Mouse (Mus musculus): Measurements from ENCODE around the gene Ppfia2. TPM values are rescaled to one million over a fixed set of nuclear protein-coding genes. Genes with fewer than 3 reads are reported as not detected.

Gene Ppfia2
- polyA plus RNA-seq, 1 experiment from 2014 or later, result 5.1 TPM

- no peaks in the 10 kb centered on the region for H3K36me3 ChIP-seq (ENCODE audit: control insufficient read depth, insufficient read depth, low read length)
- no peaks in the 10 kb centered on the region for H3K9me3 ChIP-seq (ENCODE audit: control insufficient read depth, low read length)
- DNase-seq (ENCODE audit: low spot score) (no peak), ATAC-seq (ENCODE audit: insufficient read depth, low FRiP score, low TSS enrichment) (no peak)
- no peak overlapping the region for H3K27ac ChIP-seq (ENCODE audit: low read depth, low read length)
- no peak overlapping the region for H3K4me3 ChIP-seq (ENCODE audit: low read depth, low read length)
- no peak overlapping the region for H3K4me2 ChIP-seq (ENCODE audit: low read depth)
- 85% methylated on average over 4 of the region's 4 CpGs for WGBS
- H3K27me3 ChIP-seq (ENCODE audit: control insufficient read depth, insufficient read depth, low read length), result no peaks in the 10 kb centered on the region
- no peaks in the 10 kb centered on the region for H3K4me1 ChIP-seq (ENCODE audit: control insufficient read depth, insufficient read depth, low read length)
- no peak overlapping the region for H3K9ac ChIP-seq (ENCODE audit: low read length)
Measured at GRCm38 (mm10) chr10:106736230-106737063, 266.3 kb downstream of the Ppfia2 start.

- Histone ChIP-seq H3K27me3 (ENCODE audit: control insufficient read depth, insufficient read depth, low read length) (no peaks in the 10 kb centered on the region), H3K9me3 (ENCODE audit: control insufficient read depth, low read length) (no peaks in the 10 kb centered on the region), H3K9ac (ENCODE audit: low read length) (no peak overlapping the region), H3K4me2 (ENCODE audit: low read depth) (no peak overlapping the region), H3K27ac (ENCODE audit: low read depth, low read length) (no peak overlapping the region), H3K36me3 (ENCODE audit: control insufficient read depth, insufficient read depth, low read length) (no peaks in the 10 kb centered on the region), H3K4me1 (ENCODE audit: control insufficient read depth, insufficient read depth, low read length) (no peaks in the 10 kb centered on the region), H3K4me3 (ENCODE audit: low read depth, low read length) (no peak overlapping the region)
- WGBS, result 77% methylated on average over 3 of the region's 3 CpGs
- ATAC-seq (ENCODE audit: insufficient read depth, low FRiP score, low TSS enrichment) (no peak), DNase-seq (ENCODE audit: low spot score) (no peak)
Measured at GRCm38 (mm10) chr10:106738190-106738589, 268.1 kb downstream of the Ppfia2 start.

GRCm38 (mm10) chr10:106744966-106745365 is 274.8 kb downstream of the Ppfia2 start:
- Histone ChIP-seq H3K4me2 (ENCODE audit: low read depth) (no peak overlapping the region), H3K9me3 (ENCODE audit: control insufficient read depth, low read length) (no peaks in the 10 kb centered on the region), H3K36me3 (ENCODE audit: control insufficient read depth, insufficient read depth, low read length) (no peaks in the 10 kb centered on the region), H3K4me3 (ENCODE audit: low read depth, low read length) (no peak overlapping the region), H3K27ac (ENCODE audit: low read depth, low read length) (no peak overlapping the region), H3K9ac (ENCODE audit: low read length) (no peak overlapping the region), H3K27me3 (ENCODE audit: control insufficient read depth, insufficient read depth, low read length) (no peaks in the 10 kb centered on the region), H3K4me1 (ENCODE audit: control insufficient read depth, insufficient read depth, low read length) (no peaks in the 10 kb centered on the region)
- ATAC-seq (ENCODE audit: insufficient read depth, low FRiP score, low TSS enrichment) (no peak), DNase-seq (ENCODE audit: low spot score) (no peak)

GRCm38 (mm10) chr10:106761061-106761460 is 290.9 kb downstream of the Ppfia2 start:
- Histone ChIP-seq H3K9me3 (ENCODE audit: control insufficient read depth, low read length) (no peaks in the 10 kb centered on the region), H3K27me3 (ENCODE audit: control insufficient read depth, insufficient read depth, low read length) (no peaks in the 10 kb centered on the region), H3K36me3 (ENCODE audit: control insufficient read depth, insufficient read depth, low read length) (no peaks in the 10 kb centered on the region), H3K4me2 (ENCODE audit: low read depth) (no peak overlapping the region), H3K4me1 (ENCODE audit: control insufficient read depth, insufficient read depth, low read length) (no peaks in the 10 kb centered on the region), H3K4me3 (ENCODE audit: low read depth, low read length) (no peak overlapping the region), H3K9ac (ENCODE audit: low read length) (no peak overlapping the region), H3K27ac (ENCODE audit: low read depth, low read length) (no peak overlapping the region)
- 88% methylated on average over 6 of the region's 6 CpGs for WGBS
- no peak for DNase-seq (ENCODE audit: low spot score)
- no peak for ATAC-seq (ENCODE audit: insufficient read depth, low FRiP score, low TSS enrichment)

GRCm38 (mm10) chr10:106763785-106764184 is 293.6 kb downstream of the Ppfia2 start:
- Histone ChIP-seq H3K4me1 (ENCODE audit: control insufficient read depth, insufficient read depth, low read length) (no peaks in the 10 kb centered on the region), H3K4me2 (ENCODE audit: low read depth) (no peak overlapping the region), H3K27me3 (ENCODE audit: control insufficient read depth, insufficient read depth, low read length) (no peaks in the 10 kb centered on the region), H3K9ac (ENCODE audit: low read length) (no peak overlapping the region), H3K4me3 (ENCODE audit: low read depth, low read length) (no peak overlapping the region), H3K36me3 (ENCODE audit: control insufficient read depth, insufficient read depth, low read length) (no peaks in the 10 kb centered on the region), H3K9me3 (ENCODE audit: control insufficient read depth, low read length) (no peaks in the 10 kb centered on the region), H3K27ac (ENCODE audit: low read depth, low read length) (no peak overlapping the region)
- no peak for DNase-seq (ENCODE audit: low spot score)
- WGBS, result 82% methylated on average over 7 of the region's 7 CpGs
- no peak for ATAC-seq (ENCODE audit: insufficient read depth, low FRiP score, low TSS enrichment)

GRCm38 (mm10) chr10:106775571-106775970 is 305.4 kb downstream of the Ppfia2 start:
- no peak overlapping the region for H3K9ac ChIP-seq (ENCODE audit: low read length)
- no peak overlapping the region for H3K4me3 ChIP-seq (ENCODE audit: low read depth, low read length)
- no peaks in the 10 kb centered on the region for H3K27me3 ChIP-seq (ENCODE audit: control insufficient read depth, insufficient read depth, low read length)
- no peak for ATAC-seq (ENCODE audit: insufficient read depth, low FRiP score, low TSS enrichment)
- H3K27ac ChIP-seq (ENCODE audit: low read depth, low read length), result no peak overlapping the region
- H3K9me3 ChIP-seq (ENCODE audit: control insufficient read depth, low read length), result no peaks in the 10 kb centered on the region
- no peaks in the 10 kb centered on the region for H3K4me1 ChIP-seq (ENCODE audit: control insufficient read depth, insufficient read depth, low read length)
- H3K4me2 ChIP-seq (ENCODE audit: low read depth), result no peak overlapping the region
- 93% methylated on average over 1 of the region's 1 CpGs for WGBS
- H3K36me3 ChIP-seq (ENCODE audit: control insufficient read depth, insufficient read depth, low read length), result no peaks in the 10 kb centered on the region
- no peak for DNase-seq (ENCODE audit: low spot score)

GRCm38 (mm10) chr10:106815447-106815846 is 345.3 kb downstream of the Ppfia2 start:
- no peak overlapping the region for H3K27ac ChIP-seq (ENCODE audit: low read depth, low read length)
- ATAC-seq (ENCODE audit: insufficient read depth, low FRiP score, low TSS enrichment) (no peak), DNase-seq (ENCODE audit: low spot score) (no peak)
- no peak overlapping the region for H3K9ac ChIP-seq (ENCODE audit: low read length)
- no peak overlapping the region for H3K4me3 ChIP-seq (ENCODE audit: low read depth, low read length)
- no peaks in the 10 kb centered on the region for H3K36me3 ChIP-seq (ENCODE audit: control insufficient read depth, insufficient read depth, low read length)
- no peaks in the 10 kb centered on the region for H3K4me1 ChIP-seq (ENCODE audit: control insufficient read depth, insufficient read depth, low read length)
- no peaks in the 10 kb centered on the region for H3K9me3 ChIP-seq (ENCODE audit: control insufficient read depth, low read length)
- no peaks in the 10 kb centered on the region for H3K27me3 ChIP-seq (ENCODE audit: control insufficient read depth, insufficient read depth, low read length)
- 30% methylated on average over 2 of the region's 2 CpGs for WGBS
- no peak overlapping the region for H3K4me2 ChIP-seq (ENCODE audit: low read depth)

- H3K36me3 ChIP-seq (ENCODE audit: control insufficient read depth, insufficient read depth, low read length), result no peaks in the 10 kb centered on the region
- no peaks in the 10 kb centered on the region for H3K4me1 ChIP-seq (ENCODE audit: control insufficient read depth, insufficient read depth, low read length)
- H3K4me2 ChIP-seq (ENCODE audit: low read depth), result no peak overlapping the region
- DNase-seq (ENCODE audit: low spot score) (no peak), ATAC-seq (ENCODE audit: insufficient read depth, low FRiP score, low TSS enrichment) (no peak)
- H3K4me3 ChIP-seq (ENCODE audit: low read depth, low read length), result no peak overlapping the region
- no peaks in the 10 kb centered on the region for H3K27me3 ChIP-seq (ENCODE audit: control insufficient read depth, insufficient read depth, low read length)
- no peak overlapping the region for H3K27ac ChIP-seq (ENCODE audit: low read depth, low read length)
- no peak overlapping the region for H3K9ac ChIP-seq (ENCODE audit: low read length)
- 84% methylated on average over 4 of the region's 4 CpGs for WGBS
- no peaks in the 10 kb centered on the region for H3K9me3 ChIP-seq (ENCODE audit: control insufficient read depth, low read length)
Measured at GRCm38 (mm10) chr10:106818381-106818780, 348.2 kb downstream of the Ppfia2 start.

- Histone ChIP-seq H3K9me3 (ENCODE audit: control insufficient read depth, low read length) (no peaks in the 10 kb centered on the region), H3K4me3 (ENCODE audit: low read depth, low read length) (no peak overlapping the region), H3K4me2 (ENCODE audit: low read depth) (no peak overlapping the region), H3K36me3 (ENCODE audit: control insufficient read depth, insufficient read depth, low read length) (no peaks in the 10 kb centered on the region), H3K4me1 (ENCODE audit: control insufficient read depth, insufficient read depth, low read length) (no peaks in the 10 kb centered on the region), H3K27me3 (ENCODE audit: control insufficient read depth, insufficient read depth, low read length) (no peaks in the 10 kb centered on the region), H3K27ac (ENCODE audit: low read depth, low read length) (no peak overlapping the region), H3K9ac (ENCODE audit: low read length) (no peak overlapping the region)
- ATAC-seq (ENCODE audit: insufficient read depth, low FRiP score, low TSS enrichment) (no peak), DNase-seq (ENCODE audit: low spot score) (no peak)
- WGBS, result 97% methylated on average over 1 of the region's 1 CpGs
Measured at GRCm38 (mm10) chr10:106824215-106824614, 354.1 kb downstream of the Ppfia2 start.

Measured in neural tube, embryonic 11.5 days (tissue).